Mouse (Mus musculus) testis, adult 2 months (tissue): ENCODE data around the gene Olfr23. TPM values are rescaled to one million over a fixed set of nuclear protein-coding genes. Genes with fewer than 3 reads are reported as not detected.
"Not testable (repeated sequence)": the region's sequence is repeated elsewhere in the genome, so short reads cannot be mapped to it uniquely, and the experiment has no call there.

Source experiments
- H3K27ac ChIP-seq: fragments of 200-500 bp; 2 replicates; pipeline ENCODE4 v1.5.1; 2012; ENCODE audit warnings: low read depth, low read length; ENCODE audit not compliant: control insufficient read depth, insufficient read depth
- H3K27me3 ChIP-seq: fragments of 200-500 bp; 2 replicates; pipeline ENCODE4 v1.6.1; 2012; ENCODE audit warnings: mild to moderate bottlenecking, low read length, moderate library complexity; ENCODE audit not compliant: control insufficient read depth, insufficient read depth
- H3K36me3 ChIP-seq: fragments of 200-500 bp; 2 replicates; pipeline ENCODE4 v1.6.1; 2012; ENCODE audit warnings: mild to moderate bottlenecking, low read length; ENCODE audit not compliant: control insufficient read depth, insufficient read depth
- H3K4me1 ChIP-seq: fragments of 200-500 bp; 2 replicates; pipeline ENCODE4 v1.6.1; 2012; ENCODE audit warnings: low read length; ENCODE audit not compliant: control insufficient read depth, insufficient read depth
- H3K4me3 ChIP-seq: fragments of 200-500 bp; 2 replicates; pipeline ENCODE4 v1.5.1; 2012; ENCODE audit warnings: low read depth, mild to moderate bottlenecking, low read length, moderate library complexity, mixed read lengths; ENCODE audit not compliant: control insufficient read depth
- CTCF ChIP-seq: fragments of 200-500 bp; IDR thresholded peaks from 2 replicates; pipeline ENCODE4 v1.5.1; 2012; ENCODE audit warnings: low read depth, mild to moderate bottlenecking, inconsistent platforms, low read length, moderate library complexity; ENCODE audit not compliant: control insufficient read depth, insufficient read depth, insufficient replicate concordance
- POLR2A ChIP-seq: fragments of 200-500 bp; IDR thresholded peaks from 2 replicates; pipeline ENCODE4 v1.6.1; 2012; ENCODE audit warnings: low read depth, mild to moderate bottlenecking, inconsistent platforms, low read length, moderate library complexity; ENCODE audit not compliant: control insufficient read depth
- polyA plus RNA-seq: library from polyadenylated mRNA; depleted of rRNA; stranded (reverse); fragments of >200 nt; gene quantifications from 2 replicates; pipeline ENCODE4 v1.2.3, GENCODE M21; 2012; rRNA removed

Olfr23 gene
- 1.6 and 2.9 TPM in 2 replicates for polyA plus RNA-seq

DNA sequence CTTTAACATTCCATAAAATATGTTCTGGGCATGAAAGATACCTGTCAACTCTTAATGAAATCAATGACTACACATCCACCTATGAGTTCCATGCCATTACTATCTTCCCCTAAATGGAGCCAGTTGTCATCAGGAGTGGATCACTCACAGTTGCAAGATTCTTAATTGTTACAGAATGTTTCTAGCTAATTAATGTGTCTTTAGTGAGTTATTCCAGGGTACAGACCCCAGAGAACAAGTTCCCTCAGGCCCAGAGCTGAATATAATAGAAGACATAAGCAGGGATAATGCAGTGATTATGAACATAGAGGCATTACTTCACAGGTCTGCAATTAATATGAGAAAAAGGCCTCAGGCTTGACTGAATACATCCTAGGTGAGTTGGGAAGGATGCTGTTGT, at the start of gene Olfr23:
TSS of gene Olfr23 (plus strand) at position 301 of the 400 bp plus-strand sequence.
- Histone ChIP-seq H3K4me1 (no peaks in the 10 kb centered on the region), H3K36me3 (no peaks in the 10 kb centered on the region), H3K27ac (no peak within 1 kb of the TSS), H3K27me3 (no peaks in the 10 kb centered on the region), H3K4me3 (no peak within 1 kb of the TSS)
- TF ChIP-seq CTCF (no peak), POLR2A (no peak)

DNA sequence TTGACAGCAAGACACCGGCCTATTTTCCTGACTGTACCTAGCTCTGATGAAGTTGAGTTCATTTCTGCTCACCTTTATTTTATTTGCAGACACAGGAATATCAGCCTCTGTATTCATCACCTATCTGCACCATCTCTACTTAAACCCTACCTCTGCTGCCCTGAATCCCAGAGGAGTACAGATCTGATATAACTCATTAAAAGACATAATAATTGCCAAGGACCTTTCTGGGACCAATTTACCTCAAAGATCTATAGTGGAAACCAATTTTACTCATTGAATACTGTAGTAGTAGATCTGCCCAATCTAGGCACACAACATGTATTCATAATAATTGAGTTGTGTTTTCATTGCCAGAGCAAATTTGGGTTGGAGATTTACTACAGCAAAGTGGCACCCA, 45.8 kb upstream of the Olfr23 start, which contains the start of gene Olfr394:
TSS of gene Olfr394 (minus strand) at position 101 of the 400 bp plus-strand sequence.
- no peaks in the 10 kb centered on the region for H3K36me3 ChIP-seq
- no peak within 1 kb of the TSS for H3K4me3 ChIP-seq
- TF ChIP-seq CTCF (no peak), POLR2A (no peak)
- H3K27ac ChIP-seq = no peak within 1 kb of the TSS
- no peaks in the 10 kb centered on the region for H3K27me3 ChIP-seq
- no peaks in the 10 kb centered on the region for H3K4me1 ChIP-seq

DNA sequence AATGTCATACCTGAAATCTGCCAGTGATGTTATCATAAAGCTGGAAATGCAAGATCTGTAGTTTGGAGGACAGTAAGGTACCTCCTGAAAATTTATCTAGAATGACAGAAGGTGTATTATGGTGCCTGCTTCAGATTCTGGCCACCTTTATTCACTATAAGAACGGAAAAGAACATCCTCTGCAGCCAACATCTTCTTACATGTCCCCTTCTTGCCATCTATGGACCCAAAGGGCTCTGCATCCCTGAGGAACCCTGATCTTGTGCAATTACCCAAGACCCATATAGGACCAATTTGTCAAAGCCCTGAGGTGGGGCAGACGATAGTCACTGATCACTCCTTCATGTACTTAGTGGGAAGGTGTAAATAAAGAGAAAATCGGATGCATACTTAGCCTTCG, 27.3 kb upstream of the Olfr23 start, which contains the start of gene Olfr395:
TSS of gene Olfr395 (minus strand) at position 101 of the 400 bp plus-strand sequence.
- not testable (repeated sequence) for H3K27ac ChIP-seq, H3K27me3 ChIP-seq, H3K36me3 ChIP-seq, H3K4me1 ChIP-seq, H3K4me3 ChIP-seq

DNA sequence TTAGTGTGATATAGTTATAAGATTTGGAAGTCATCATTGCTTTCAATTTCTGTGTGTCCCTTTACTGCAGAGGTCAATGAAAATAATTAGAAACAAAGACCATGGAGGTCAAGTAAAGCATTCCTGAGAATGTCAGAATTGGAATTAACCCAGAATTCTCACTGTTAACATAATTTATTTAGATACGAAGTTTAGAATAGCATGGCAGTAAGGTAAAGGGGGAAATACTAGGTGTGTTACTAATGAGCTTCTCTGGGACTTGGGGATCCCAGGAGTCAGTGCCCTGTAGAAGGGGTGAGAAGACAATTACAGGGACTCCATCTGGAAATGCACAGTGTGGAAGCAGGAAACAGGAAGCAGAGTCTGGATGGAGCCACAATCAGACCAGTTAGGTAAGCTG, 24.0 kb downstream of the Olfr23 start, which contains the start of gene Olfr397:
TSS of gene Olfr397 (plus strand) at position 301 of the 400 bp plus-strand sequence.
- Histone ChIP-seq H3K36me3 (no peaks in the 10 kb centered on the region), H3K4me1 (no peaks in the 10 kb centered on the region), H3K27ac (no peak within 1 kb of the TSS), H3K27me3 (no peaks in the 10 kb centered on the region), H3K4me3 (no peak within 1 kb of the TSS)
- TF ChIP-seq CTCF (no peak), POLR2A (no peak)

DNA sequence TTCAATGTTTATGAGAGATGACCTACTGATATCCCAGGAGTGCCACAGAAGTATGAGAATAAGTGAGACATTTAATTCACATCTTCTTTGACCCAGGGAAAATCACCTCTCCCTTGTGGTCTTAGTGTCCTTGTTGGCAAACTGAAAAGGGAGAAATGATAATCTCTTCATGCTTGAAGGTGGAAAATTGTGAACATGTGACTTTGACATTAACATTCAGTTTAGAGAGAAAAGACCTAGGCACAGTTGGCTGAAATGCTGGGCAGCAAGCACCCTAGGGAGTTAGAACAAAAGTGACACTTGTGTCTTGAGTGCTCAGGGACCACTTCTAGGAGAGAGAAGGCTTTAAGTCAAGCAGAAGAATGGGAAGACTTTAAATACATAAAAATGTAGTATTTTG, 53.8 kb downstream of the Olfr23 start, which contains the start of gene Olfr398:
TSS of gene Olfr398 (minus strand) at position 101 of the 400 bp plus-strand sequence.
- TF ChIP-seq CTCF (no peak), POLR2A (no peak)
- Histone ChIP-seq H3K27ac (no peak within 1 kb of the TSS), H3K4me3 (no peak within 1 kb of the TSS), H3K27me3 (no peaks in the 10 kb centered on the region), H3K4me1 (no peaks in the 10 kb centered on the region), H3K36me3 (no peaks in the 10 kb centered on the region)

Other genes with a start within 250 kb of the Olfr23 start
- gene Zfp735, start 247.9 kb upstream of the Olfr23 start, polyA plus RNA-seq = 1.7 and 2.2 TPM in 2 replicates
- not detected in 2 replicates for gene Olfr389, start 156.0 kb upstream of the Olfr23 start, polyA plus RNA-seq
- not detected in 2 replicates for gene Olfr390, start 153.7 kb upstream of the Olfr23 start, polyA plus RNA-seq
- gene Olfr391-ps, start 133.6 kb upstream of the Olfr23 start, polyA plus RNA-seq = not detected in 2 replicates
- gene Olfr392, start 119.6 kb upstream of the Olfr23 start, polyA plus RNA-seq = not detected in 2 replicates
- not detected in 2 replicates for gene Olfr393, start 85.2 kb upstream of the Olfr23 start, polyA plus RNA-seq
- gene Olfr394, start 45.9 kb upstream of the Olfr23 start, polyA plus RNA-seq = not detected in 2 replicates
- not detected in 2 replicates for gene Olfr395, start 27.4 kb upstream of the Olfr23 start, polyA plus RNA-seq
- gene Olfr397, start 24.1 kb downstream of the Olfr23 start, polyA plus RNA-seq = not detected in 2 replicates
- 0.07 and 0.19 TPM in 2 replicates for gene Olfr398, start 53.7 kb downstream of the Olfr23 start, polyA plus RNA-seq
- gene Olfr139, start 119.9 kb downstream of the Olfr23 start, polyA plus RNA-seq = not detected in 2 replicates
- gene Olfr399, start 119.9 kb downstream of the Olfr23 start, polyA plus RNA-seq = not detected in 2 replicates
- 0.01 TPM in 1 of 2 replicates, not detected in the other for gene Zfp616, start 133.3 kb downstream of the Olfr23 start, polyA plus RNA-seq
- gene Olfr401, start 177.0 kb downstream of the Olfr23 start, polyA plus RNA-seq = not detected in 2 replicates
- gene Olfr402, start 216.9 kb downstream of the Olfr23 start, polyA plus RNA-seq = 0.24 and 0.31 TPM in 2 replicates
- gene Olfr403, start 249.6 kb downstream of the Olfr23 start, polyA plus RNA-seq = not detected in 2 replicates